Mouse (Mus musculus): ENCODE data around the gene Gm45021.

The Gm45021 gene

GRCm38 (mm10) chr6:48572572-48573061 is 16.8 kb upstream of the Gm45021 start, which contains the start of gene Rarres2:
Gene Rarres2 (minus strand): TSS chr6:48572789.
- DNase-seq (ENCODE audit: extremely low spot score), result peak; percentile 42

DNA sequence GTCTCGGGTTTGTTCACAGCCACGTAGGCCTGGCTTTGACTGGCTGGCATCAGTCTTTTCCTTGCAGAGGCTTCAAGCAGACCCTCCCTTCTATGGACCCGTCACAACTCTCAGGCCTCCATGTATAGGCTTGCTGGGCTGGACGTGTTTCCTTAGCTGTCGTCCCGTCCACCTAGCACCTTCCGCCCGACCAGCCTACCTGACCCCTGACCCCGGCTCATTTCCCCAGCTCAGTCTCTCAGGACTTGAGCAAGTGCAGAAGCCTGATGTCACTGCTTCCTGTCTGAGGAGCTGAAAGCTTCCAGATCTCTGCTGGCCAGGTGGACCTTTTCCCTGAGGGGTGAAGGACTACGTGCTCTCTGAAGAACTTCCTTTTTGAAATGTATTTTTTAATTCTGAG is 16.1 kb upstream of the Gm45021 start:
- peak; percentile 60 for DNase-seq (ENCODE audit: extremely low spot score)

DNA sequence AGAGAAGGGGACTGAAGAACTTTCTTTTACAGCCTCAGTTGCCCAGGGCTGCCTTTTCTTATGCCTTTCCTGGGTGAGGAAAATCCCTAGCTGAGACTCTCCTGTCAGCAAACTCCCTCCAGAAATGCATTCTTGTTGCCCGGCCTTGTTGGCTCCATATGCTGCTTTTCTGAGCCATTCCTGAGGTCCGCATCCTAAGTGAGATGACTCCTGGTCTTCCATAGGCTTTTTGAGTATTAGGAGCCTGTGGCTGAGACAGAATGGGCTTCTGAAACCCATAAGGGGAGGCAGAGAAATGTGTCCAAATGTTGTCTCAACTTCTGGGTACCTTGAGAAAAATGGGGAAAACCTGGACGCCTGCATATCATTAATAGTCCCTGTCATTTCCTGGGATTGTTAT is 15.4 kb upstream of the Gm45021 start:
- no peak for DNase-seq (ENCODE audit: extremely low spot score)

GRCm38 (mm10) chr6:48578736-48579135 is 10.7 kb upstream of the Gm45021 start:
- no peak for DNase-seq (ENCODE audit: extremely low spot score)

DNA sequence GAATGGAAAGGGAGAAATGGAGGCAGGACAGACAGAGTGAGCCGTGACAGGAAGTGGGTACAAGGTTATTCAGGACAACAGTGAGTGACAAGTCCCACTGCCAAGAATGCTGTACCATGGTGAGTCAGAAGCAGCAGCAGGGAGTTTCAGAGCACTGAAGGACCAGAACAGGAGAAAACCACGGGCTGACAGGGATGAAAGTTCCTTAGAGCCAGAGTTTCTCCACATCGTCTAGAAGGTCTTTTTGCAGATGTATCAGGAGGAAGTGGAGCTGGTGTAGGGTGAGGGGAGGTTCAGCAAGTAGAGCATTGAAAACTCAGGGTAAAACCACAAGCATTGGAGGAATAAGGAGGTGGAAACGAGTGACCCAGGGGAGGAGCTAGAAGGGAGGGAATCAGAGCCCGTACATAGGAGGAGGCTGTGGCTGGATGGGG is 10.2 kb upstream of the Gm45021 start:
- DNase-seq (ENCODE audit: extremely low spot score), result no peak

DNA sequence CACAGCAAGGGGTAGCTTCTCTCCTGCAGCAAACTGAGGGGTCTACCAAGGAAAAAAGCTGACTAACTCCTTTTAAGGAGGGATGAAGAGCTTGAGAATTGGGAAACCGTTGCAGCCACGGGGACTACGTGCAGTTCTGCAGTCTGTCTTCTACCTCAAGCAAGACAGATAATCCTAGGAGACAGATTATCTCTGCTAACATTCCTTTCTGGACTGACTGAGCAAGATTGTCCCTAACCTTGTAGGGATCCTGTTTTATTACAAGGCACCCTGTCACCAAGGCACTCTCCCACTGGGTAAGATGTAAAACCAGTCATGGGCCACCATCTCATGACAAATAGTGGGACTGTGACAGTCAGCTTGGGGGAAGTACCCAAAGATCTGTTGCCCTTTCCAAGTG is 8.2 kb upstream of the Gm45021 start:
- DNase-seq (ENCODE audit: extremely low spot score), result no peak

GRCm38 (mm10) chr6:48582037-48582436 is 7.4 kb upstream of the Gm45021 start:
- peak; percentile 53 for DNase-seq (ENCODE audit: extremely low spot score)

DNA sequence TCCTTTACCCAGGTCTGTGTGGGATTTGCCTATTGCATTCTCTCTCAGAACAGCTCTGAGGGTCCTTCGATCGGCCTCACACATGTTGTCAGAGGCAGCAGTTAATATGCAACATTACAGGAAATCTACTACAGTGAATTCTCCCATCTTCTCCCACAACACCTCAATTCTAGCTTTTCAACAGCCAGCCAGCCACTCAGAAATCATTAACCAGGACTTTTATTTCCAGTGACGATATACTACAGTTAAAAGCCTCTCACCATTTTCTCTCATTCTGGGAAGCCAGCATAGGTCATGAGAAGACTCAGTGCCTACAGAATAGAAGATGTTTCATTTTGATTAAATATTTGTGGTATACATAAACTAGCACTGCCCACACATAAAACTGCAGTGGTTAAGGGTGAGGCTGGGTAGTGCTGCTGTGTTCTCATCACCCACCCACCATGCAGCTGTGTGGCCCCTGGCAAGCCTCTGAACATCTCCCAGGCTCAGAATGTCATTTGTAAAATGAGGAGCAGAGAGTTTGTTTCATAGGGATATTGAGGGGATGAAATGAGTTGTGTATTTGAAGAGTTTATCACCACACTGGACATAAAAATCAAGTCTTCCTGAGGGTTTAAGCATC is 1.9 kb downstream of the Gm45021 start:
- DNase-seq (ENCODE audit: extremely low spot score), result no peak

DNA sequence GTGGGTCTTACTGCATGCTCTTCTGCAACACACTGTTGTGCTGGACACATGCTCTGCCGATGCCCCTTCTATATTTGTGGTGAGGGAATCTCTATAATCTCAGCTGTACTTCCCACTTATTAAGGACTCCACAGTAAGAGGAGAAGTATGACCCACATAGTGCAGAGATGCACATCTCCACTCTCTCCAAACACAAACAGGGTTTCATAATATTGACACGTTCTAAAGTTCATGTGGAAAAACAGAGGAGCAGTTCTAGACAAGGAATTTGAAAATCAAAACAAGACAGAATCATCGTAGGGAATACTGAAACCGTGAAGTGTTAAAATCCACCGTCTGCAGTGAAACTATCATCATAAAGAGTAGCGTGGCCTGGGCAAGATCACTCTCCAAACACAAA is 2.5 kb downstream of the Gm45021 start:
- DNase-seq (ENCODE audit: extremely low spot score), result no peak

DNA sequence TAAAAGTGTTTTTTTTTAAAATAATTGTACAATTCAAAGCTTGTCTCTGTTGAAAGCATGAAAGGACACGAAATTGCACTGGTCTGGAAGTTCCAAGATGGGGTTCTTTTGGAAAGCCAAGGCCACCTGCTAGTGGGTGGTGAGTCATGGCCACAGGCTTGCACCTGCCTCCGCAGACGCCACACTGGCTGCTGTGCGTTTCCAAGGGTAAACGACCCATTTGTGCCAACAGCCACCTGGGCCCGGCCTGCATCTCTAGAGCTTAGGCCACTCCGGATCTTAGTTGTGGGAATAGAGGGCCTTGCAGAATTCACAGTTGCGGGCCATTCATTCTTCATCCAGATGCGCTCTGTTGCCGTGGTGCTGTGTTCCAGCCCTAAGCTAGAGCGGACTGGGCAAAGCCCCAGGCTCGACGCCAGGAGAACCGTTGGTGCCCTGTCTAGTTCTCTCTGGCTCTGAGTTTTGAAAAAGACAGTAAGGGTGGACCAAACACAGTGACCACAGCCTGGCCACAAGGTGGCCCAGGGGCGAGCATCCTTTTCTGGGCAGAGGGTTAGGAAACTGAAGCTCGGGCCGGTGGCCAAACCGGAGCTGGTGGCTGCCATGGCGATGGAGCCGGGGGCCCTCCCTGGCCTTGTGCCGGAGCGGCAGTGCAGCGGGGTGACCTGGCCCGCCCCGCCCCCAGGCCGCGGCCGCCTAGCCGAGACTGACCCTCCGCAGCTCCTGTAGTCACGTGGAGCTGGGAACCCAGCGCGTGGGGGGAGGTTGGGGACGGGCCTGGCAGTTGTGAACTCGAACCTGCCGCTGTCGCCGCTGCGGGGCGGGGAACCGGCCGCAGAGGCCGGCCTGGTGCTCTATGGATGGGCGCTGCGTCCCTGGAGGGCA is 4.0 kb downstream of the Gm45021 start, which contains the start of the genes Repin1 and Gm44965:
Gene Repin1, plus strand, starts transcription at position 726 of the 885 bp plus-strand sequence.
Gene Gm44965, plus strand, starts transcription at position 784 of the 885 bp plus-strand sequence.
- DNase-seq (ENCODE audit: extremely low spot score), result peak; percentile 97

DNA sequence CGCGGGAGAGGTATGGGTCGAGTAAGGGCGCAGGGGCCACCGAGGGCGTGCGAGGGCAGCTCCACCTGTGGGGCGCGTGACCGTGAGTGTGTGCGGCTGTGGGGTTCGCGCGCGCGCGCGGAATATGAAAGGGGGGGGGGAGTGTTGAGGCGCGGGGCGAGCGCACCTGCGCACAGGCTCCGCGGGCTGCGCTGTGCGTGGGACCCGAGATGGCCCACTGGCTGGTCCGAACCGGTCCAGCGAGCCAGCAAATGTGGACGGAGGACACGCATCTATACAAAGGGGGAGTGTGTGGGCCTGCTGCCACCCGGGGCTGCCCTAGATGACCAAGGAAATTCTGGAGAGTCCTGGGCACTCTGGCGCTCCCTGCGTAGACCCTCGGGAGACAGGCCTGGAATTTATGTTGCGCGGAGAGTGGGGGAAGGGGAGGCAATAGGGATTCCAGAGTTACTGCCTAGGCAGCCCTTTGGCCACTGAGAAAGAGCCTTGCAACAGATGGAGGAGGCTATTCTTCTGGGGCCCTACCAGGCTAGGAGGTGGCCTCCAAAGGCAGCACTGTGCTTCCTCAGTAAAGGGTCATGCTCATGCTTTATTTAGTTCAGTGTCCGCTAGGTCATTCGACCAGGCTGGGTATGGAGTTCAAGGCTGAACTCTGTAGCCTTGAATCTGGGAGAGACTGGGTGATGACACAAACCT is 4.8 kb downstream of the Gm45021 start:
- peak; percentile 78 for DNase-seq (ENCODE audit: extremely low spot score)

- no peak for DNase-seq (ENCODE audit: extremely low spot score)
Observed at GRCm38 (mm10) chr6:48595278-48595677, 5.9 kb downstream of the Gm45021 start.

DNA sequence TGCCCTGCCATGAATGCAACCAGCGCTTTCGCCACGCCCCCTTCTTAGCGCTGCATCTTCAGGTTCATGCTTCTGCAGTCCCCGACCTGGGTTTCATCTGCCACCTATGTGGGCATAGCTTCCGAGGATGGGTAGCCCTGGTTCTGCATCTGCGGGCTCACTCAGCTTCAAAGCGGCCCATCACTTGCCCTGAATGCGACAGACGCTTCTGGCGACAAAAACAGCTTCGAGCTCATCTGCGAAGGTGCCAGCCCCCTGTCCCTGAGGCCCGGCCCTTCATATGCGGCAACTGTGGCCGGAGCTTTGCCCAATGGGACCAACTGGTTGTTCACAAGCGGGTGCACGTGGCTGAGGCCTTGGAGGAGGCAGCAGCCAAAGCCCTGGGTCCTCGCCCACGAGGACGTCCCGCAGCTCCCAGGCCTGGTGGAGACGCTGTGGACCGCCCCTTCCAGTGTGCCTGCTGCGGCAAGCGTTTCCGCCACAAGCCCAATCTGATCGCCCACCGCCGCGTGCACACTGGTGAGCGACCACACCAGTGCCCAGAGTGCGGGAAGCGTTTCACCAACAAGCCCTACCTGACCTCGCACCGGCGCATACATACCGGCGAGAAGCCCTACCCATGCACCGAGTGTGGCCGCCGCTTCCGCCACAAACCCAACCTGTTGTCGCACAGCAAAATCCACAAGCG is 7.3 kb downstream of the Gm45021 start:
- no peak for DNase-seq (ENCODE audit: extremely low spot score)

GRCm38 (mm10) chr6:48597233-48597625 is 7.8 kb downstream of the Gm45021 start:
- no peak for DNase-seq (ENCODE audit: extremely low spot score)

- DNase-seq (ENCODE audit: extremely low spot score), result no peak
Observed at GRCm38 (mm10) chr6:48600594-48600993, 11.2 kb downstream of the Gm45021 start.

- DNase-seq (ENCODE audit: extremely low spot score), result peak; percentile 93
Observed at GRCm38 (mm10) chr6:48601271-48602079, 12.1 kb downstream of the Gm45021 start, which contains the start of gene Zfp775. Gene Zfp775 (plus strand): TSS chr6:48602063.

- DNase-seq (ENCODE audit: extremely low spot score), result no peak
Observed at GRCm38 (mm10) chr6:48602080-48602741, 12.8 kb downstream of the Gm45021 start.

GRCm38 (mm10) chr6:48608124-48608523 is 18.7 kb downstream of the Gm45021 start:
- DNase-seq (ENCODE audit: extremely low spot score), result no peak

GRCm38 (mm10) chr6:48609512-48609911 is 20.1 kb downstream of the Gm45021 start:
- no peak for DNase-seq (ENCODE audit: extremely low spot score)

DNA sequence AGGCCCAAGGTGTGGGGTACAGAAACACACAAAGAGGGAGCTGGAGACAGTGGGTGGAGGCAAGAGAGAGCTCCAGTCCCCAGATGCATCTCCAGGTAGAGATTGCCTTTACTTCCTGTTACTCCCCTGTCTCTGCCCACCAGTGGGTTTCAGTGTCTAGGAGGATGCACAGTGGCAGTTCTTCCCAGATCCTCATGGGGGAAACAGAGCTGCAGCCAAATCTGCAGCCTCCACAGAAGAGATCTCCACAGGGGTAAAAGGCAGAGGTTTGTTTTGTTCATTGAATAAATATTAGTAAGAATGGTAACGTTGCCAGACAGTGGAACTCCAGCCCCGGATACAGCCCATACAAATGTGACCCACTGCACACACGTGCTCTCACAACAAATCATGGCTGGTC is 21.2 kb downstream of the Gm45021 start:
- no peak for DNase-seq (ENCODE audit: extremely low spot score)

Data from embryo, embryonic 9.5 days (tissue).